Mouse (Mus musculus): ENCODE measurements at regions not wholly inside any gene's neighbourhood (a gene's known extent, or its start where the extent isn't known, plus 50 kb on each side); places are given as distances from the start of the nearest gene placed in this dataset.

- no peak for TF ChIP-seq CTCF (IDR thresholded peaks at IDR 0.05; ENCODE audit: low read depth)
- TF ChIP-seq EP300 (optimal IDR thresholded peaks at IDR 0.05) = no peak
These were observed 65.5 kb upstream of the Arid1b start for GRCm38 (mm10) chr17:4928631-4929030.
